Mouse (Mus musculus): ENCODE data around the gene Fam166a. TPM values are rescaled to one million over a fixed set of nuclear protein-coding genes. Genes with fewer than 3 reads are reported as not detected.
A peak's percentile ranks its signal among the peaks of the same experiment; 100 is the strongest.

The Fam166a gene
- polyA plus RNA-seq, 1 experiment from 2014 or later = 0.88 TPM

DNA sequence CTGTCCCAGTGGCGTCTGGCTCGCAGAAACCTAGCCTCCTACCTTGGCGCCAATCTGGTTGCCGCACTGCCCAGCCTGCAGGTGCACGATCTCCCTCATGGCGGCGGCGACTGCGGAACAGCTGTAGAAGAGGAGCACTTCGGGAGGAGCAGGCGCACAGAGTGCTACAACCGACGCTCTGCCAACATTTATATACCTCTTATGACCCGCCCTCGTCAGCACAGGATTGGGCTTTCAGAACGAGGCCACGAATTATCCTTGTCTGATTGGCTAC, 5.9 kb downstream of the Fam166a start, which contains the start of gene Tubb4b:
TSS of gene Tubb4b (minus strand) at position 211 of the 274 bp plus-strand sequence.
- Histone ChIP-seq H3K9me3 (ENCODE audit: control insufficient read depth, low read length) (no peaks in the 10 kb centered on the region), H3K4me2 (ENCODE audit: low read depth, low read length, severe bottlenecking) (peak within 1 kb of the TSS; percentile 94), H3K4me1 (replicated peaks; ENCODE audit: control insufficient read depth, insufficient read depth, low read length) (peaks cover 5% of the 10 kb centered on the region; the same call in 1 of the 2 replicates), H3K27me3 (ENCODE audit: control insufficient read depth, insufficient read depth, low read length) (no peaks in the 10 kb centered on the region), H3K36me3 (ENCODE audit: control insufficient read depth, insufficient read depth, low read length) (no peaks in the 10 kb centered on the region), H3K27ac (ENCODE audit: low read depth, low read length) (peak within 1 kb of the TSS; percentile 97), H3K4me3 (ENCODE audit: low read depth, low read length) (peak within 1 kb of the TSS; percentile 92), H3K9ac (ENCODE audit: low read length) (peak within 1 kb of the TSS; percentile 86)
- WGBS = 1% methylated on average over 17 of the region's 17 CpGs
- DNase-seq (ENCODE audit: low spot score) (no peak), ATAC-seq (replicated peaks; ENCODE audit: low FRiP score) (no peak)

DNA sequence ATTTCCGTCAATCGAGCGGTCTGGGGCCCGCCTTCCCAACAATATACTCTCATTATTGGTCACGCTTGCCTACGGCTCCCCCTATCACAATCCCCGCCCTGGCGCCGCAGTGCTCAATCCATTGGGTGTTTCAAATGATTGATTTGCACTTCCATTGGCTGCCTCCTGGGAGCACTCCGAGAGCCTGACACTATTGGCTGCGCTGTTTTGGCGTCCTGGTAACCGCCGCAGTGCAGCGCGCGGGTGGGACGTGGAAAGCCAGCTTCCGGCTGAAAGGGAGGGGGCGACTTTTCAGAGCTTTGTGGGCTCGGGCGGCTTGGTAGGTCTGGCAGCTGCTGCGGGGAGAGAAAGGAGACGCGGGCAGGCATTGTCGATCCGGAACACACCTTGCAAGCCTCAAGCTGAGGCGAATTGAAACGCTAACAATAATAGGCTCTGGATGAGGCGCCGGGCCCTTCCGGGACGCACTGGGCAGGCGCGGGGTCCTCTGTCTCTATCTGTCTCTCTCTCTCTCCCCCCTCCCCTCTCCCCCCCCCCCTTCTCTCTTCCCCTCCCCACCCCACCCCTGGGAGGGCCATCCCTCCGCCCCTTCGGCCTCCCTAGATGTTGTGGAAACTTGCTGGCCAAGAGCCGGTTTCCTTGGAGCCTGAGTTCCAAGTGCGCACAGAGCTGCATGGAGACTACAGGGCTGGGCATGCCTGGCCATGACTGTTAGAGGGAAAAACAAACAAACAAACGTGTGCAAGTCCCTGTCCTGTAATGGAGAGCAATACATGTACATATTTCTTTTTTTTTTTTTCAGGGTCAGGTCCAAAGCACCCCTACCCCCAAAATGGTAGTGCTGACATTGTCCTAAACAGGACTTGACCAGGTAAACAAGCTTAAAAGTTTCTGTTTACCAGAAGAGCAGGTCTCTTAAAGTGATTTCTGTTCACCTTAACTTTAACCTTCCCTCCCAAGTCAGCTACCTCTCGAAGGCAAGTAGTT, 6.5 kb downstream of the Fam166a start:
- ATAC-seq (replicated peaks; ENCODE audit: low FRiP score) = peak; percentile 97
- WGBS = 2% methylated on average over 41 of the region's 41 CpGs
- Histone ChIP-seq H3K4me2 (ENCODE audit: low read depth, low read length, severe bottlenecking) (peak overlapping the region; percentile 51), H3K4me1 (replicated peaks; ENCODE audit: control insufficient read depth, insufficient read depth, low read length) (peaks cover 5% of the 10 kb centered on the region; the same call in 1 of the 2 replicates), H3K4me3 (ENCODE audit: low read depth, low read length) (peak overlapping the region; percentile 92), H3K9me3 (ENCODE audit: control insufficient read depth, low read length) (no peaks in the 10 kb centered on the region), H3K36me3 (ENCODE audit: control insufficient read depth, insufficient read depth, low read length) (no peaks in the 10 kb centered on the region), H3K27ac (ENCODE audit: low read depth, low read length) (peak overlapping the region; percentile 97), H3K9ac (ENCODE audit: low read length) (peak overlapping the region; percentile 70), H3K27me3 (ENCODE audit: control insufficient read depth, insufficient read depth, low read length) (no peaks in the 10 kb centered on the region)
- DNase-seq (ENCODE audit: low spot score) = peak; percentile 98

DNA sequence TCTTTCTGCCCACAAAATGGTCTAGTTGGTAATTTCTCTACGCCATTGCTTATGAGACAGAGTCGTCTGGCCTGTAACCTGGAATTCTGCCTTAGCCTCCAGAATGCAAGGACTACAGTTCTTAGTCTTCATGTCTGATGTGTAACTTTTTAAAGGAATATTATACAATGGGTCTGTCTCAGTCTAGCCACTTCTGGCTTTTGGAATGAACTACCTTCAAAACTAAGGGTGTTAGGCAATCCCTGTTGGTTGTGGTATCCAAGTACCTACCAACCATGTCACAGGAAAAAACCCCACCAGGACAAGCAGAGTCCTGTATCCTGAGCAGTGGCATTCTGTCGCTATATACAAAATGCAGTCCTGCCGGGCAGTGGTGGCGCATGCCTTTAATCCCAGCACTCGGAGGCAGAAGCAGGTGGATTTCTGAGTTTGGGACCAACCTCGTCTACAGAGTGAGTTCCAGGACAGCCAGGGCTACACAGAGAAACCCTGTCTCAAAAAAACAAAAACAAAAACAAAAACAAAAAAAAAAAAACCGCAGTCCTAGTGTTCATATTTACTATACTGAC, 7.3 kb downstream of the Fam166a start:
- 78% methylated on average over 8 of the region's 8 CpGs for WGBS
- Histone ChIP-seq H3K36me3 (ENCODE audit: control insufficient read depth, insufficient read depth, low read length) (no peaks in the 10 kb centered on the region), H3K4me3 (ENCODE audit: low read depth, low read length) (no peak overlapping the region), H3K4me1 (replicated peaks; ENCODE audit: control insufficient read depth, insufficient read depth, low read length) (peaks cover 5% of the 10 kb centered on the region; the same call in 1 of the 2 replicates), H3K4me2 (ENCODE audit: low read depth, low read length, severe bottlenecking) (peak overlapping the region; percentile 51; the same call in 1 of the 2 replicates), H3K27ac (ENCODE audit: low read depth, low read length) (peak overlapping the region; percentile 97), H3K9me3 (ENCODE audit: control insufficient read depth, low read length) (no peaks in the 10 kb centered on the region), H3K27me3 (ENCODE audit: control insufficient read depth, insufficient read depth, low read length) (no peaks in the 10 kb centered on the region), H3K9ac (ENCODE audit: low read length) (no peak overlapping the region)
- ATAC-seq (replicated peaks; ENCODE audit: low FRiP score) (no peak), DNase-seq (ENCODE audit: low spot score) (no peak)

DNA sequence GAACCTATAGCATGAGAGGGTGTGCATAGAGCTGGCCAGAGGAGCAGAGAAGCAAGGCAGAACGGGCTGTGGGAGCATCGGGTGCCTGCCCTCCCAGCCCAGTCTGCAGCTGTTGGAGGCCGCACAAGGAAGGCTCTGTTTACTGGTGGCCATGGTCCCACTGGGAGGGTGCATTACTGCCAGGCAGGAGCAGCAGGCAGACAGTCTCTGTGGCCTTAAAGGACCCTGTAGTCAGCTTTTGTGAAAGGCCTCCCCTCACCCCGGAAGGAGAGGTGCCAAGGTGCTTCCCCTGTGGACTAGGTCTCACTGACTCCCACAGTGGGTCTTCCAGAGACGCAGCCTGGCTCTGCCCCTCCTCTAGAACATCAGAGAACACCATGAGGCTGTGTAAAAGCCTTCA, 8.3 kb downstream of the Fam166a start:
- 86% methylated on average over 5 of the region's 5 CpGs for WGBS
- Histone ChIP-seq H3K27ac (ENCODE audit: low read depth, low read length) (no peak overlapping the region), H3K9me3 (ENCODE audit: control insufficient read depth, low read length) (no peaks in the 10 kb centered on the region), H3K4me3 (ENCODE audit: low read depth, low read length) (no peak overlapping the region), H3K9ac (ENCODE audit: low read length) (no peak overlapping the region), H3K27me3 (ENCODE audit: control insufficient read depth, insufficient read depth, low read length) (no peaks in the 10 kb centered on the region), H3K4me2 (ENCODE audit: low read depth, low read length, severe bottlenecking) (no peak overlapping the region), H3K4me1 (replicated peaks; ENCODE audit: control insufficient read depth, insufficient read depth, low read length) (peaks cover 5% of the 10 kb centered on the region; the same call in 1 of the 2 replicates), H3K36me3 (ENCODE audit: control insufficient read depth, insufficient read depth, low read length) (no peaks in the 10 kb centered on the region)
- ATAC-seq (replicated peaks; ENCODE audit: low FRiP score) = no peak
- no peak for DNase-seq (ENCODE audit: low spot score)

- peaks cover 5% of the 10 kb centered on the region; the same call in 1 of the 2 replicates for H3K4me1 ChIP-seq (replicated peaks; ENCODE audit: control insufficient read depth, insufficient read depth, low read length)
Measured at GRCm38 (mm10) chr2:25227406-25227805, 8.9 kb downstream of the Fam166a start.

GRCm38 (mm10) chr2:25228431-25228889, 9.9 kb downstream of the Fam166a start:
- Histone ChIP-seq H3K9ac (ENCODE audit: low read length) (no peak overlapping the region), H3K36me3 (ENCODE audit: control insufficient read depth, insufficient read depth, low read length) (no peaks in the 10 kb centered on the region), H3K4me1 (replicated peaks; ENCODE audit: control insufficient read depth, insufficient read depth, low read length) (peaks cover 3% of the 10 kb centered on the region; the same call in 1 of the 2 replicates), H3K4me2 (ENCODE audit: low read depth, low read length, severe bottlenecking) (peak overlapping the region; percentile 40; the same call in 1 of the 2 replicates), H3K9me3 (ENCODE audit: control insufficient read depth, low read length) (no peaks in the 10 kb centered on the region), H3K27me3 (ENCODE audit: control insufficient read depth, insufficient read depth, low read length) (no peaks in the 10 kb centered on the region), H3K27ac (ENCODE audit: low read depth, low read length) (no peak overlapping the region), H3K4me3 (ENCODE audit: low read depth, low read length) (no peak overlapping the region)
- DNase-seq (ENCODE audit: low spot score) (peak; percentile 88), ATAC-seq (replicated peaks; ENCODE audit: low FRiP score) (no peak; the same call in 1 of the 2 replicates)
- WGBS = 0% methylated on average over 7 of the region's 7 CpGs

More at GRCm38 (mm10) chr2:25227406-25227805, 8.9 kb downstream of the Fam166a start:
- Histone ChIP-seq H3K4me3 (ENCODE audit: low read depth, low read length) (no peak overlapping the region), H3K27ac (ENCODE audit: low read depth, low read length) (no peak overlapping the region), H3K9ac (ENCODE audit: low read length) (no peak overlapping the region), H3K4me2 (ENCODE audit: low read depth, low read length, severe bottlenecking) (no peak overlapping the region), H3K27me3 (ENCODE audit: control insufficient read depth, insufficient read depth, low read length) (no peaks in the 10 kb centered on the region), H3K9me3 (ENCODE audit: control insufficient read depth, low read length) (no peaks in the 10 kb centered on the region), H3K36me3 (ENCODE audit: control insufficient read depth, insufficient read depth, low read length) (no peaks in the 10 kb centered on the region)
- 94% methylated on average over 4 of the region's 4 CpGs for WGBS
- ATAC-seq (replicated peaks; ENCODE audit: low FRiP score) (no peak), DNase-seq (ENCODE audit: low spot score) (no peak)

DNA sequence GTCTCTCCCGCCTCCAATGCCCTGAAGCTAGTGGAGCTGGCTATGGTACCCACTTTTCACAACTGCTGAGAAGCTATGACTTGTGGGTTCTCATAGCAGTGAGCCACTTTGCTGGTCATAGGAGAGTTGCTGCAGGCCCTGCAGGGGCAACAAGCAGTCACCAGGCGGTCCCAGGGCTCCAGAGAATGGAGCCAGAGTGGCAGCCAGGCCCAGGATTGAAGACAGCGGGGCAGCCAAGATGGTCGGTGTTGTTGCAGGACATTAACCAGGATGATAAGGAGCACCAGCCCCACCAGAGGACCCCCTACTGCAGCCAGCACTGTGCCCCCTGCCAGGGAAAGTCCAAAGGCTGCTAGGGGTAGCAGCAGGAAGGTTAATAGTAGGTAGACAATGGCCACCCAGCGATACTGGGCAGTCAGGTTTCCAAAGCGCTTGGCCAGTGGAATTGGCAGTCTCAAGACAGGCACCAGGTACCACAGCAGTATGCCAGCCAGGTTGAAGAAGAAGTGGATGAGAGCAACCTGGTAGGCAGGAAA, 10.5 kb downstream of the Fam166a start:
- Histone ChIP-seq H3K4me3 (ENCODE audit: low read depth, low read length) (no peak overlapping the region), H3K4me2 (ENCODE audit: low read depth, low read length, severe bottlenecking) (no peak overlapping the region), H3K27me3 (ENCODE audit: control insufficient read depth, insufficient read depth, low read length) (no peaks in the 10 kb centered on the region), H3K9me3 (ENCODE audit: control insufficient read depth, low read length) (no peaks in the 10 kb centered on the region), H3K4me1 (replicated peaks; ENCODE audit: control insufficient read depth, insufficient read depth, low read length) (no peaks in the 10 kb centered on the region), H3K27ac (ENCODE audit: low read depth, low read length) (no peak overlapping the region), H3K36me3 (ENCODE audit: control insufficient read depth, insufficient read depth, low read length) (no peaks in the 10 kb centered on the region), H3K9ac (ENCODE audit: low read length) (0 out of 2 replicates have a peak overlapping the region, but pooled peaks have one; percentile 9)
- ATAC-seq (replicated peaks; ENCODE audit: low FRiP score) = no peak
- 65% methylated on average over 6 of the region's 6 CpGs for WGBS
- DNase-seq (ENCODE audit: low spot score) = no peak

GRCm38 (mm10) chr2:25229582-25229981, 11.0 kb downstream of the Fam166a start:
- Histone ChIP-seq H3K9me3 (ENCODE audit: control insufficient read depth, low read length) (no peaks in the 10 kb centered on the region), H3K9ac (ENCODE audit: low read length) (no peak overlapping the region), H3K27me3 (ENCODE audit: control insufficient read depth, insufficient read depth, low read length) (no peaks in the 10 kb centered on the region), H3K4me1 (replicated peaks; ENCODE audit: control insufficient read depth, insufficient read depth, low read length) (no peaks in the 10 kb centered on the region), H3K27ac (ENCODE audit: low read depth, low read length) (no peak overlapping the region), H3K4me3 (ENCODE audit: low read depth, low read length) (no peak overlapping the region), H3K36me3 (ENCODE audit: control insufficient read depth, insufficient read depth, low read length) (no peaks in the 10 kb centered on the region), H3K4me2 (ENCODE audit: low read depth, low read length, severe bottlenecking) (no peak overlapping the region)
- ATAC-seq (replicated peaks; ENCODE audit: low FRiP score) (no peak), DNase-seq (ENCODE audit: low spot score) (no peak)
- WGBS = 83% methylated on average over 5 of the region's 5 CpGs

Measured in forebrain, embryonic 11.5 days (tissue).